Mouse (Mus musculus): Measurements from ENCODE around the gene Nars2. TPM values are rescaled to one million over a fixed set of nuclear protein-coding genes. Genes with fewer than 3 reads are reported as not detected.

Nars2 gene
- polyA plus RNA-seq (2012; rRNA removed) = 3.2 and 3.5 TPM in 2 replicates

GRCm38 (mm10) chr7:96951281-96952051 is at the start of gene Nars2:
Gene Nars2, plus strand, starts transcription at chr7:96951505.

GRCm38 (mm10) chr7:97081242-97081958 is 130.1 kb downstream of the Nars2 start, which contains the start of gene Gab2:
Gene Gab2, plus strand, starts transcription at chr7:97081586.

Other genes with a start within 250 kb of the Nars2 start
- gene Gab2, start 130.1 kb downstream of the Nars2 start, polyA plus RNA-seq (2012; rRNA removed) = 9.4 and 10.6 TPM in 2 replicates